Mouse (Mus musculus) myocyte (in vitro differentiated cells): ENCODE measurements around the gene Krtap19-4.

Experiments used
- MAX ChIP-seq: IDR thresholded peaks from one replicate; pipeline ENCODE4 v1.6.1; 2011; ENCODE audit warnings: low read depth, mild to moderate bottlenecking, control low read depth
- POLR2A ChIP-seq: IDR thresholded peaks from one replicate; pipeline ENCODE4 v1.6.1; 2011; ENCODE audit warnings: low read depth, mild to moderate bottlenecking, control low read depth, moderate library complexity; ENCODE audit not compliant: insufficient read length
- POLR2AphosphoS2 ChIP-seq: IDR thresholded peaks from one replicate; pipeline ENCODE4 v1.6.1; 2011; ENCODE audit warnings: low read depth, control low read depth; ENCODE audit not compliant: insufficient read length

DNA sequence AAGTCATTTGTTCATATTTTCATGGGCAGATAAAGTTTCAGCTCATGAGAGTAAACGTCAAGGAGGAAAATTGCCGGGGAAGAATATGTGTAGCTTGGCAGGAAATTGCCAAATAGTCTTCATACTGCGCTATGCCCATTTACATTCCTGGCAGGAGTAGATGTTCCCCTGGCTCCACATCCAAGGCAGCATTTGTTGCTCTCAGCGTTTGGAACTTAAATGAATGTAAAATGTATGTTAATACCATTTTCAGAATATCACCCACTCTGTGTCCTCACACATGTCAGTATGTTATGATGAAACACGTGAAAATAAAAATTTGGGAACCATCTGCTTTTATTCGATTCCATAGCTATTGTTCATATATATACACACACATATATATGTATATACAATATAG is 2.0 kb upstream of the Krtap19-4 start:
- no peak for TF ChIP-seq POLR2AphosphoS2
- no peak for TF ChIP-seq MAX
- no peak for TF ChIP-seq POLR2A
